Mouse (Mus musculus) liver, embryonic 14.5 days (tissue): Measurements from ENCODE around the gene Lsm7. TPM values are rescaled to one million over a fixed set of nuclear protein-coding genes. Genes with fewer than 3 reads are reported as not detected.

Source experiments
- ATAC-seq: fragments of 200-750 bp; cut with Nextera tagmentation; 2 replicates; pipeline ENCODE4 v1.8.0; 2017; ENCODE audit warnings: moderate number of reproducible peaks, mild to moderate bottlenecking, moderate library complexity; ENCODE audit not compliant: insufficient read depth
- DNase-seq, 3 experiments: peaks; one replicate each; pipeline ENCODE4 v3.0.0-alpha.2; 2012 to 2013; ENCODE audit warnings: low read depth in 3 of 3, low spot score in 3 of 3
- H3K27ac ChIP-seq: fragments of 300-500 bp; sonication (generic); 2 replicates; pipeline ENCODE4 v1.5.1; 2014; ENCODE audit warnings: moderate library complexity, mild to moderate bottlenecking, control low read depth, inconsistent platforms
- H3K27me3 ChIP-seq: fragments of 300-500 bp; sonication (generic); 2 replicates; pipeline ENCODE4 v1.6.1; 2014; ENCODE audit warnings: mild to moderate bottlenecking, low read length, moderate library complexity; ENCODE audit not compliant: control insufficient read depth, insufficient read depth
- H3K36me3 ChIP-seq: fragments of 300-500 bp; sonication (generic); replicated peaks from 2 replicates; pipeline ENCODE4 v1.6.1; 2014; ENCODE audit warnings: low read depth; ENCODE audit not compliant: control insufficient read depth, insufficient read depth
- H3K4me1 ChIP-seq, 2 experiments: fragments of 200-500 bp in 1 of 2; fragments of 300-500 bp in 1 of 2; sonication (generic) in 1 of 2; replicated peaks; 2 replicates each; pipeline ENCODE4 v1.6.1; 2012 to 2014; ENCODE audit warnings: antibody characterized with exemption in 1 of 2, inconsistent platforms in 1 of 2, low read length in 1 of 2; ENCODE audit not compliant: control insufficient read depth in 2 of 2, insufficient read depth in 2 of 2
- H3K4me2 ChIP-seq: fragments of 300-500 bp; sonication (generic); 2 replicates; pipeline ENCODE4 v1.6.1; 2014; ENCODE audit warnings: low read depth, mild to moderate bottlenecking, control low read depth, moderate library complexity
- H3K4me3 ChIP-seq, 2 experiments: fragments of 200-500 bp in 1 of 2; fragments of 300-500 bp in 1 of 2; sonication (generic) in 1 of 2; 2 replicates each; pipeline ENCODE4 v1.5.1; 2012 to 2014; ENCODE audit warnings: low read depth in 2 of 2, low read length in 2 of 2, mild to moderate bottlenecking in 2 of 2, control low read depth in 1 of 2, inconsistent platforms in 1 of 2, moderate library complexity in 1 of 2; ENCODE audit not compliant: insufficient read depth in 1 of 2
- H3K9ac ChIP-seq: fragments of 300-500 bp; sonication (generic); replicated peaks from 2 replicates; pipeline ENCODE4 v1.6.1; 2014; ENCODE audit warnings: mild to moderate bottlenecking, control low read depth, moderate library complexity
- H3K9me3 ChIP-seq: fragments of 300-500 bp; sonication (generic); 2 replicates; pipeline ENCODE4 v1.6.1; 2016; ENCODE audit warnings: low read length, mixed read lengths; ENCODE audit not compliant: control insufficient read depth
- CTCF ChIP-seq: IDR thresholded peaks from 2 replicates; pipeline ENCODE4 v1.5.1; 2016; ENCODE audit warnings: antibody characterized with exemption, low read depth, control low read depth
- EP300 ChIP-seq: IDR thresholded peaks from 2 replicates; pipeline ENCODE4 v1.6.1; 2016; ENCODE audit warnings: antibody characterized with exemption, low read depth
- WGBS: fragments of 180-500 bp; shearing (Covaris S2); extraction: QIAGEN DNeasy Blood & Tissue Kit; methylation state at CpG from one replicate; pipeline ENCODE4 v1.1.7; 2014; ENCODE audit not compliant: insufficient replicate concordance; 5-methylcytosine and 5-hydroxymethylcytosine counted together
- polyA plus RNA-seq, 2 experiments: library from polyadenylated mRNA; depleted of rRNA in 1 of 2; stranded (reverse) in 1 of 2; unstranded in 1 of 2; fragments of >200 nt; fragmentation: Nextera tagmentation in 1 of 2; extraction: Ambion mirVana in 1 of 2; gene quantifications; 2 replicates each; pipeline versions ENCODE4 v1.2.1 to v1.2.3; 2012 to 2014

Gene Lsm7
- polyA plus RNA-seq (2012; rRNA removed) (196 and 215 TPM in 2 replicates), polyA plus RNA-seq (2014; fragmentation: Nextera tagmentation; extraction: Ambion mirVana) (178 and 181 TPM in 2 replicates)

GRCm38 (mm10) chr10:80854913-80855748, at the start of gene Lsm7, which contains the start of gene Sppl2b:
Lsm7 (minus strand) TSS chr10:80855209.
Sppl2b (plus strand) TSS chr10:80855275.
- H3K9ac ChIP-seq = peak within 1 kb of the TSS; percentile 99
- no peaks in the 10 kb centered on the region for H3K9me3 ChIP-seq
- H3K4me1 ChIP-seq = peaks cover 37 to 46% of the 10 kb centered on the region in 2 experiments
- no peaks in the 10 kb centered on the region for H3K27me3 ChIP-seq
- H3K27ac ChIP-seq = peak within 1 kb of the TSS; percentile 100
- DNase-seq (peak; percentile 88 to 90 (median 90)), ATAC-seq (peak; percentile 20)
- H3K4me2 ChIP-seq = peak within 1 kb of the TSS; percentile 99
- WGBS = under 1% methylated on average over 79 of the region's 81 CpGs
- peak within 1 kb of the TSS; percentile 92 to 100 for H3K4me3 ChIP-seq
- peaks cover 11% of the 10 kb centered on the region for H3K36me3 ChIP-seq
- TF ChIP-seq EP300 (no peak), CTCF (no peak)

- 81% methylated on average over 11 of the region's 11 CpGs for whole genome bisulfite sequencing
- H3K4me1 ChIP-seq = peaks cover 2 to 4% of the 10 kb centered on the region in 2 experiments; a peak in 2 of 4 replicates
- no peak overlapping the region for H3K27ac ChIP-seq
- no peak overlapping the region for H3K9ac ChIP-seq
- ATAC-seq (no peak), DNase-seq (no peak)
- no peak overlapping the region for H3K4me3 ChIP-seq
- peaks cover 3% of the 10 kb centered on the region; the same call in 1 of the 2 replicates for H3K36me3 ChIP-seq
- H3K9me3 ChIP-seq = no peaks in the 10 kb centered on the region
- H3K4me2 ChIP-seq = no peak overlapping the region
- TF ChIP-seq EP300 (no peak), CTCF (no peak)
- no peaks in the 10 kb centered on the region for H3K27me3 ChIP-seq
Measured at GRCm38 (mm10) chr10:80904709-80905108, 49.7 kb upstream of the Lsm7 start.

- Histone ChIP-seq H3K9ac (no peak overlapping the region), H3K4me3 (no peak overlapping the region), H3K4me1 (peaks cover 6% of the 10 kb centered on the region in 2 experiments; a peak in 2 of 4 replicates), H3K9me3 (no peaks in the 10 kb centered on the region), H3K4me2 (no peak overlapping the region), H3K27ac (no peak overlapping the region), H3K36me3 (peaks cover 3% of the 10 kb centered on the region), H3K27me3 (no peaks in the 10 kb centered on the region)
- no peak for DNase-seq
- WGBS = 83% methylated on average over 28 of the region's 28 CpGs
- TF ChIP-seq CTCF (no peak), EP300 (no peak)
- no peak for ATAC-seq
Measured at GRCm38 (mm10) chr10:80904004-80904693, 49.1 kb upstream of the Lsm7 start.

- H3K27ac ChIP-seq = no peak overlapping the region
- 86% methylated on average over 10 of the region's 10 CpGs for WGBS
- H3K9ac ChIP-seq = no peak overlapping the region
- no peaks in the 10 kb centered on the region for H3K27me3 ChIP-seq
- H3K9me3 ChIP-seq = no peaks in the 10 kb centered on the region
- ATAC-seq = no peak
- H3K4me2 ChIP-seq = no peak overlapping the region
- H3K36me3 ChIP-seq = peaks cover 7% of the 10 kb centered on the region
- H3K4me1 ChIP-seq = peaks cover 6% of the 10 kb centered on the region in 2 experiments; a peak in 2 of 4 replicates
- no peak for DNase-seq
- no peak overlapping the region for H3K4me3 ChIP-seq
- no peak for TF ChIP-seq CTCF
- TF ChIP-seq EP300 = no peak
Measured at GRCm38 (mm10) chr10:80903282-80903681, 48.3 kb upstream of the Lsm7 start.
